In genomic region chrX:99339081-99339876, GRCm38 (mm10) we compare ENCODE assay signal across 10 mouse cellular contexts.
A peak's percentile ranks its signal among the peaks of the same experiment; 100 is the strongest.
DNase-seq lines count a peak whose midpoint lies in the region; ATAC-seq and TF ChIP-seq lines count a peak whose summit lies in the region.
"Had no signal": no experiment of that assay in that cellular context is flagged by ENCODE, and none has a peak within 500 bp of the region (broad histone marks: within the 10 kb centered on the region; RNA-seq: fewer than 3 reads in every experiment).

No protein-coding gene starts in this region.

- no peak overlapping the region for H3K4me3 ChIP-seq in forebrain, embryonic 12.5 days (replicated peaks)
- no peak overlapping the region for H3K4me3 ChIP-seq in limb, embryonic 10.5 days
- no peak overlapping the region for H3K4me3 ChIP-seq in midbrain, embryonic 12.5 days
- H3K4me3 ChIP-seq: liver, embryonic 13.5 days had no signal

- H3K4me2 ChIP-seq in forebrain, embryonic 12.5 days = no peak overlapping the region; the same call in 1 of the 2 replicates
- no peak overlapping the region for H3K4me2 ChIP-seq in midbrain, embryonic 12.5 days (replicated peaks)
- H3K4me2 ChIP-seq: liver, embryonic 13.5 days had no signal

- 30% methylated on average over 8 of the region's 9 CpGs for WGBS in forebrain, embryonic 12.5 days
- WGBS in limb, embryonic 10.5 days = 18% methylated on average over 9 of the region's 9 CpGs
- 33% methylated on average over 9 of the region's 9 CpGs for WGBS in midbrain, embryonic 12.5 days

- no peak overlapping the region for H3K27ac ChIP-seq in forebrain, embryonic 12.5 days
- peak overlapping the region; percentile 77 for H3K27ac ChIP-seq in limb, embryonic 10.5 days
- H3K27ac ChIP-seq in midbrain, embryonic 12.5 days (replicated peaks) = 0 out of 2 replicates have a peak overlapping the region, but pooled peaks have one; percentile 20
- H3K27ac ChIP-seq: liver, embryonic 13.5 days had no signal

- no peak; the same call in 1 of the 2 replicates for TF ChIP-seq CTCF in brain, embryonic 14.5 days (IDR thresholded peaks at IDR 0.05; ENCODE audit: borderline replicate concordance, extremely low read depth, insufficient read depth, insufficient read length)

- peak; percentile 65 for ATAC-seq in forebrain, embryonic 12.5 days (ENCODE audit: low FRiP score)
- peak; percentile 74 for ATAC-seq in midbrain, embryonic 12.5 days (ENCODE audit: low FRiP score, low read depth)

- peaks cover 57% of the 10 kb centered on the region for H3K27me3 ChIP-seq in forebrain, embryonic 12.5 days
- peaks cover 94% of the 10 kb centered on the region for H3K27me3 ChIP-seq in limb, embryonic 10.5 days (ENCODE audit: low read depth, poor library complexity, severe bottlenecking)
- H3K27me3 ChIP-seq in midbrain, embryonic 12.5 days = peaks cover 60% of the 10 kb centered on the region

- peak; percentile 61 for DNase-seq in brain, embryonic 14.5 days (ENCODE audit: low read depth)
- DNase-seq in limb, embryonic 10.5 days (ENCODE audit: low spot score) = no peak
- no peak for DNase-seq in layer of hippocampus, postnatal 14 days (ENCODE audit: low spot score in 2 of 2)
- DNase-seq in gastrocnemius, postnatal 4 days (ENCODE audit: low spot score in 2 of 2) = no peak
- no peak for DNase-seq in adrenal gland, postnatal 10 days
- no peak for DNase-seq in gastrocnemius, postnatal 25 days
- DNase-seq: cerebellum, adult 18-20 months; liver, embryonic 13.5 days had no signal

- no peak for TF ChIP-seq POLR2A in brain, embryonic 14.5 days (IDR thresholded peaks at IDR 0.05; ENCODE audit: borderline replicate concordance, extremely low read depth, insufficient read depth, insufficient read length, poor library complexity, severe bottlenecking)

- no peak overlapping the region for H3K9ac ChIP-seq in forebrain, embryonic 12.5 days
- H3K9ac ChIP-seq in midbrain, embryonic 12.5 days (replicated peaks) = no peak overlapping the region
- H3K9ac ChIP-seq: liver, embryonic 13.5 days had no signal

- no peaks in the 10 kb centered on the region for H3K9me3 ChIP-seq in forebrain, embryonic 12.5 days
- no peaks in the 10 kb centered on the region for H3K9me3 ChIP-seq in limb, embryonic 10.5 days (replicated peaks)
- no peaks in the 10 kb centered on the region for H3K9me3 ChIP-seq in midbrain, embryonic 12.5 days
- H3K9me3 ChIP-seq: liver, embryonic 13.5 days had no signal

- H3K4me1 ChIP-seq in forebrain, embryonic 12.5 days = peaks cover 17% of the 10 kb centered on the region
- H3K4me1 ChIP-seq in limb, embryonic 10.5 days = peaks cover 50% of the 10 kb centered on the region
- peaks cover 15% of the 10 kb centered on the region for H3K4me1 ChIP-seq in midbrain, embryonic 12.5 days
- H3K4me1 ChIP-seq: liver, embryonic 13.5 days had no signal

- H3K36me3 ChIP-seq in forebrain, embryonic 12.5 days (replicated peaks) = no peaks in the 10 kb centered on the region
- H3K36me3 ChIP-seq in limb, embryonic 10.5 days = no peaks in the 10 kb centered on the region
- no peaks in the 10 kb centered on the region for H3K36me3 ChIP-seq in midbrain, embryonic 12.5 days
- H3K36me3 ChIP-seq: liver, embryonic 13.5 days had no signal
